Comparison of ENCODE assay signal across 8 mouse cellular contexts in genomic region chr19:43495846-43496245, GRCm38 (mm10). TPM values are rescaled to one million over a fixed set of nuclear protein-coding genes. Genes with fewer than 3 reads are reported as not detected.
DNase-seq lines count a peak whose midpoint lies in the region; ATAC-seq lines count a peak whose summit lies in the region.

No protein-coding gene starts in this region.

- 25% methylated on average over 5 of the region's 5 CpGs for WGBS in hindbrain, embryonic 10.5 days
- 16% methylated on average over 5 of the region's 5 CpGs for WGBS in hindbrain, embryonic 13.5 days
- 22% methylated on average over 5 of the region's 5 CpGs for WGBS in forebrain, embryonic 13.5 days
- 22% methylated on average over 5 of the region's 5 CpGs for WGBS in hindbrain, embryonic 16.5 days

- intact Hi-C loops in left cerebral cortex, postnatal 25 days (cut with DNase I), result loop anchor here (2.0 kb wide), 1 partner anchor 31 kb away; no protein-coding TSS in a partner anchor

- H3K9me3 ChIP-seq in hindbrain, embryonic 10.5 days, result no peaks in the 10 kb centered on the region
- H3K9me3 ChIP-seq in hindbrain, embryonic 13.5 days, result no peaks in the 10 kb centered on the region
- H3K9me3 ChIP-seq in forebrain, embryonic 13.5 days (replicated peaks), result no peaks in the 10 kb centered on the region
- no peaks in the 10 kb centered on the region for H3K9me3 ChIP-seq in hindbrain, embryonic 16.5 days (ENCODE audit: control insufficient read depth, low read length)

- peaks cover 26% of the 10 kb centered on the region for H3K36me3 ChIP-seq in hindbrain, embryonic 10.5 days
- peaks cover 25% of the 10 kb centered on the region for H3K36me3 ChIP-seq in hindbrain, embryonic 13.5 days
- peaks cover 25% of the 10 kb centered on the region for H3K36me3 ChIP-seq in forebrain, embryonic 13.5 days (ENCODE audit: poor library complexity, severe bottlenecking)
- peaks cover 15% of the 10 kb centered on the region for H3K36me3 ChIP-seq in hindbrain, embryonic 16.5 days (ENCODE audit: control insufficient read depth, insufficient read depth, low read length)

- H3K27me3 ChIP-seq in hindbrain, embryonic 10.5 days (ENCODE audit: insufficient read depth, poor library complexity, severe bottlenecking), result peaks cover 19% of the 10 kb centered on the region
- H3K27me3 ChIP-seq in hindbrain, embryonic 13.5 days, result 0 out of 2 replicates have a peak, but pooled peaks cover 12% of the 10 kb centered on the region
- 0 out of 2 replicates have a peak, but pooled peaks cover 2% of the 10 kb centered on the region for H3K27me3 ChIP-seq in forebrain, embryonic 13.5 days
- H3K27me3 ChIP-seq in hindbrain, embryonic 16.5 days (replicated peaks; ENCODE audit: control insufficient read depth, insufficient read depth, low read length), result peaks cover 4% of the 10 kb centered on the region; the same call in 1 of the 2 replicates

- no peak overlapping the region for H3K4me2 ChIP-seq in hindbrain, embryonic 13.5 days
- no peak overlapping the region for H3K4me2 ChIP-seq in forebrain, embryonic 13.5 days
- no peak overlapping the region for H3K4me2 ChIP-seq in hindbrain, embryonic 16.5 days (ENCODE audit: low read length)

- no peak for ATAC-seq in hindbrain, embryonic 13.5 days (ENCODE audit: low FRiP score)
- peak; percentile 48 for ATAC-seq in forebrain, embryonic 13.5 days
- ATAC-seq in hindbrain, embryonic 16.5 days, result 0 out of 2 replicates have a peak, but pooled peaks have one; percentile 22
- ATAC-seq in megakaryocyte-erythroid progenitor cell, adult 5-6 weeks (replicated peaks; ENCODE audit: low FRiP score, low TSS enrichment, poor library complexity, severe bottlenecking), result peak; percentile 60; the same call in 1 of the 2 replicates

- H3K4me3 ChIP-seq in hindbrain, embryonic 10.5 days, result no peak overlapping the region
- H3K4me3 ChIP-seq in hindbrain, embryonic 13.5 days, result no peak overlapping the region
- H3K4me3 ChIP-seq in forebrain, embryonic 13.5 days, result no peak overlapping the region
- no peak overlapping the region for H3K4me3 ChIP-seq in hindbrain, embryonic 16.5 days (ENCODE audit: low read length)

- DNase-seq in hindbrain, embryonic 10.5 days (ENCODE audit: low spot score), result peak; percentile 52
- peak; percentile 83 for DNase-seq in brain, adult 2 months (ENCODE audit: low read depth, low spot score)
- peak; percentile 61 to 80 for DNase-seq in left cerebral cortex, postnatal 25 days (ENCODE audit: low spot score in 2 of 2)
- peak; percentile 24 to 47 for DNase-seq in spleen, postnatal 10 days (ENCODE audit: low spot score in 2 of 2)

- H3K9ac ChIP-seq in hindbrain, embryonic 13.5 days, result no peak overlapping the region
- H3K9ac ChIP-seq in forebrain, embryonic 13.5 days, result no peak overlapping the region
- H3K9ac ChIP-seq in hindbrain, embryonic 16.5 days (ENCODE audit: low read depth, low read length), result no peak overlapping the region

- peaks cover 17% of the 10 kb centered on the region for H3K4me1 ChIP-seq in hindbrain, embryonic 10.5 days (replicated peaks)
- H3K4me1 ChIP-seq in hindbrain, embryonic 13.5 days (replicated peaks), result peaks cover 12% of the 10 kb centered on the region
- no peaks in the 10 kb centered on the region for H3K4me1 ChIP-seq in forebrain, embryonic 13.5 days
- no peaks in the 10 kb centered on the region; the same call in 1 of the 2 replicates for H3K4me1 ChIP-seq in hindbrain, embryonic 16.5 days (ENCODE audit: control insufficient read depth, insufficient read depth, low read depth, low read length)

- H3K27ac ChIP-seq in hindbrain, embryonic 10.5 days, result no peak overlapping the region
- H3K27ac ChIP-seq in hindbrain, embryonic 13.5 days, result no peak overlapping the region
- no peak overlapping the region for H3K27ac ChIP-seq in forebrain, embryonic 13.5 days
- no peak overlapping the region for H3K27ac ChIP-seq in hindbrain, embryonic 16.5 days (ENCODE audit: low read depth, low read length)

RNA-seq across cellular contexts. Expression of gene Got1, which starts 28.6 kb away (rescaled TPM):
- polyA plus RNA-seq in hindbrain, embryonic 10.5 days (2016; fragmentation: Nextera tagmentation; extraction: Ambion mirVana), result 58.3 and 60.5 TPM in 2 replicates
- 75.4 and 75.8 TPM in 2 replicates for polyA plus RNA-seq in hindbrain, embryonic 13.5 days (2015; fragmentation: Nextera tagmentation; extraction: Ambion mirVana)
- polyA plus RNA-seq in forebrain, embryonic 13.5 days (2015; fragmentation: Nextera tagmentation; extraction: Ambion mirVana), result 62.4 and 65.2 TPM in 2 replicates
- 124 and 140 TPM in 2 replicates for polyA plus RNA-seq in hindbrain, embryonic 16.5 days (2015; fragmentation: Nextera tagmentation; extraction: Ambion mirVana)
- 100 to 1,000 TPM; 340 to 351 TPM for total RNA-seq in left cerebral cortex, postnatal 25 days (2021)
- total RNA-seq in megakaryocyte-erythroid progenitor cell, adult 5-6 weeks (2014; fragmentation: Nextera tagmentation), result 24.4 and 26.2 TPM in 2 replicates
- 15.8 and 18.5 TPM in 2 replicates for total RNA-seq in megakaryocyte-erythroid progenitor cell, adult 5-6 weeks (2017)

RNA-seq across cellular contexts. Expression of gene Cnnm1, which starts 55.6 kb away (rescaled TPM):
- 0.34 and 0.35 TPM in 2 replicates for polyA plus RNA-seq in hindbrain, embryonic 10.5 days (2016; fragmentation: Nextera tagmentation; extraction: Ambion mirVana)
- 1.1 and 1.8 TPM in 2 replicates for polyA plus RNA-seq in hindbrain, embryonic 13.5 days (2015; fragmentation: Nextera tagmentation; extraction: Ambion mirVana)
- 0.61 and 0.65 TPM in 2 replicates for polyA plus RNA-seq in forebrain, embryonic 13.5 days (2015; fragmentation: Nextera tagmentation; extraction: Ambion mirVana)
- 3.9 and 4.2 TPM in 2 replicates for polyA plus RNA-seq in hindbrain, embryonic 16.5 days (2015; fragmentation: Nextera tagmentation; extraction: Ambion mirVana)
- total RNA-seq in left cerebral cortex, postnatal 25 days (2021), result 10 to 100 TPM; 95.3 to 98.9 TPM
- 0.27 and 2.5 TPM in 2 replicates for total RNA-seq in megakaryocyte-erythroid progenitor cell, adult 5-6 weeks (2014; fragmentation: Nextera tagmentation)
- 0.33 TPM in 1 of 2 replicates, not detected in the other for total RNA-seq in megakaryocyte-erythroid progenitor cell, adult 5-6 weeks (2017)
